Comparison of ENCODE assay signal across 16 mouse cellular contexts in the genomic region with DNA sequence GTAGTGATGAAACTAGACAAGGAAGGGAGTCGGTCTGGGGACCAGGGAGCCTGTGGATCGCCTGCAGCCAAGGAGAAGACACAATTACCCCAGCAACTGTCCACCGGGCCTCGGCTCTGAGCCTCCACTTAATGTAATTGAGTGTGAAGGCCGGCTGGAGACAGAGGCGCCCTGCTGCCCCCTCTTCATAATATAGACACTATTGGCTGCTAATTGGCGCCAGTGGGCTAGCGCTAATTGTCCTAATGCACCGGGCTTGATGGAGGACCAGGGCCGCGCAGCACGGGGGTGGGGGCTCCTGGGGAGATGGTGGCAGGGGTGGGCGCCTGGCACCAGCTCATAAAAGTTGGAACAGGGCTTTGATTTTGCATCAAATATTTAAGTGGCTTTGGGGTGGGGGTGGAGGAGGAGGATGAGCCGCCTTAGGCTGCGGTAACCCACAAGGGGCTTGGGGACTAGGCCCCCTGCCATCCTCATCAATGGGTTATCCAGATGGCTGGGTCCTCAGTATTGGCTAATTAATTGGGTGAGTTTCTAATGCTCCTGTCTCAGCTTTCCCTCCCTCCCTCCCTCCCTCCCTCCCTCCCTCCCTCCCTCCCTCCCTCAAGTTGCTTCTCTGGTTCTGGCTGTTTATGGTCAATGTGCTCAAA.
DNase-seq lines count a peak whose midpoint lies in the region; ATAC-seq and TF ChIP-seq lines count a peak whose summit lies in the region.
"Had no signal": no experiment of that assay in that cellular context is flagged by ENCODE, and none has a peak within 500 bp of the region (broad histone marks: within the 10 kb centered on the region; RNA-seq: fewer than 3 reads in every experiment).

No protein-coding gene starts in this region.

- 4% methylated on average over 15 of the region's 15 CpGs for WGBS in neural tube, embryonic 12.5 days
- WGBS in neural tube, embryonic 15.5 days = 11% methylated on average over 15 of the region's 15 CpGs
- 15% methylated on average over 15 of the region's 15 CpGs for WGBS in hindbrain, embryonic 10.5 days
- WGBS in midbrain, embryonic 11.5 days = 18% methylated on average over 15 of the region's 15 CpGs

- no peaks in the 10 kb centered on the region for H3K9me3 ChIP-seq in neural tube, embryonic 12.5 days
- no peaks in the 10 kb centered on the region for H3K9me3 ChIP-seq in neural tube, embryonic 15.5 days (replicated peaks)
- 0 out of 2 replicates have a peak, but pooled peaks cover 3% of the 10 kb centered on the region for H3K9me3 ChIP-seq in hindbrain, embryonic 10.5 days
- no peaks in the 10 kb centered on the region; the same call in 1 of the 2 replicates for H3K9me3 ChIP-seq in midbrain, embryonic 11.5 days (ENCODE audit: control insufficient read depth, low read length)

- peak; percentile 28 for DNase-seq in hindbrain, embryonic 10.5 days (ENCODE audit: low spot score)
- DNase-seq in midbrain, embryonic 11.5 days (ENCODE audit: low spot score, missing footprints) = peak; percentile 73
- DNase-seq in left cerebral cortex, adult 2 months (ENCODE audit: extremely low spot score in 1 of 2, low spot score in 2 of 2) = no peak
- DNase-seq in urinary bladder, adult 18-20 months (ENCODE audit: low spot score in 2 of 2) = no peak
- no peak for DNase-seq in thymus, postnatal 25 days
- DNase-seq: B cell, adult 2 months; cerebellum, adult 9-10 months; gastrocnemius, postnatal 36 days; right cerebral cortex, postnatal 14 days; thymus, postnatal 14 days had no signal

- no peak overlapping the region for H3K9ac ChIP-seq in neural tube, embryonic 12.5 days
- H3K9ac ChIP-seq in neural tube, embryonic 15.5 days (replicated peaks) = no peak overlapping the region
- H3K9ac ChIP-seq in midbrain, embryonic 11.5 days (ENCODE audit: low read length) = no peak overlapping the region
- H3K9ac ChIP-seq: kidney, embryonic 15.5 days had no signal

- ATAC-seq in neural tube, embryonic 12.5 days (ENCODE audit: low FRiP score, low read depth) = peak; percentile 63
- ATAC-seq in neural tube, embryonic 15.5 days (ENCODE audit: low FRiP score) = no peak
- ATAC-seq in midbrain, embryonic 11.5 days (ENCODE audit: low FRiP score) = peak; percentile 57; the same call in 1 of the 2 replicates
- no peak for ATAC-seq in inflammation-experienced regulatory T-cells, adult 6 months
- ATAC-seq: lung, postnatal 0 days had no signal

- H3K27ac ChIP-seq in neural tube, embryonic 12.5 days = no peak overlapping the region
- no peak overlapping the region for H3K27ac ChIP-seq in neural tube, embryonic 15.5 days (replicated peaks)
- 0 out of 2 replicates have a peak overlapping the region, but pooled peaks have one; percentile 16 for H3K27ac ChIP-seq in hindbrain, embryonic 10.5 days
- no peak overlapping the region for H3K27ac ChIP-seq in midbrain, embryonic 11.5 days (ENCODE audit: low read depth, low read length)
- no peak overlapping the region for H3K27ac ChIP-seq in left cerebral cortex, adult 2 months
- H3K27ac ChIP-seq: kidney, embryonic 15.5 days had no signal

- TF ChIP-seq CTCF in left cerebral cortex, adult 2 months (IDR thresholded peaks at IDR 0.05) = no peak

- no peak overlapping the region; the same call in 1 of the 2 replicates for H3K4me2 ChIP-seq in neural tube, embryonic 12.5 days (replicated peaks)
- H3K4me2 ChIP-seq in neural tube, embryonic 15.5 days = no peak overlapping the region
- H3K4me2 ChIP-seq in midbrain, embryonic 11.5 days = no peak overlapping the region
- H3K4me2 ChIP-seq: kidney, embryonic 15.5 days had no signal

- H3K4me1 ChIP-seq in neural tube, embryonic 12.5 days = peaks cover 16% of the 10 kb centered on the region
- H3K4me1 ChIP-seq in neural tube, embryonic 15.5 days = peaks cover 12% of the 10 kb centered on the region
- H3K4me1 ChIP-seq in hindbrain, embryonic 10.5 days (replicated peaks) = peaks cover 13% of the 10 kb centered on the region
- H3K4me1 ChIP-seq in midbrain, embryonic 11.5 days (ENCODE audit: control insufficient read depth, insufficient read depth, low read length) = no peaks in the 10 kb centered on the region

- H3K27me3 ChIP-seq in neural tube, embryonic 12.5 days (replicated peaks) = 0 out of 2 replicates have a peak, but pooled peaks cover 2% of the 10 kb centered on the region
- H3K27me3 ChIP-seq in neural tube, embryonic 15.5 days (replicated peaks) = no peaks in the 10 kb centered on the region
- H3K27me3 ChIP-seq in hindbrain, embryonic 10.5 days (ENCODE audit: insufficient read depth, poor library complexity, severe bottlenecking) = peaks cover 37% of the 10 kb centered on the region
- no peaks in the 10 kb centered on the region; the same call in 1 of the 2 replicates for H3K27me3 ChIP-seq in midbrain, embryonic 11.5 days (ENCODE audit: control insufficient read depth, insufficient read depth, low read length)

- no peaks in the 10 kb centered on the region for H3K36me3 ChIP-seq in neural tube, embryonic 12.5 days
- H3K36me3 ChIP-seq in neural tube, embryonic 15.5 days = no peaks in the 10 kb centered on the region
- H3K36me3 ChIP-seq in hindbrain, embryonic 10.5 days = no peaks in the 10 kb centered on the region
- no peaks in the 10 kb centered on the region for H3K36me3 ChIP-seq in midbrain, embryonic 11.5 days (ENCODE audit: control insufficient read depth, insufficient read depth, low read length)
- H3K36me3 ChIP-seq: G1E; kidney, embryonic 15.5 days had no signal

- intact Hi-C loops in left cerebral cortex, adult 2 months (cut with DNase I) = no loop called here

- H3K4me3 ChIP-seq in neural tube, embryonic 12.5 days = no peak overlapping the region
- no peak overlapping the region for H3K4me3 ChIP-seq in neural tube, embryonic 15.5 days (replicated peaks)
- no peak overlapping the region for H3K4me3 ChIP-seq in hindbrain, embryonic 10.5 days
- H3K4me3 ChIP-seq in midbrain, embryonic 11.5 days (ENCODE audit: low read depth, low read length) = no peak overlapping the region
- no peak overlapping the region for H3K4me3 ChIP-seq in left cerebral cortex, adult 2 months
- H3K4me3 ChIP-seq: kidney, embryonic 15.5 days had no signal

Comparison
In these comparisons a context has a peak if more than half of its experiments do, and no peak if none do; other contexts are left out.
1. ATAC-seq: peak in neural tube, embryonic 12.5 days (single experiment) and midbrain, embryonic 11.5 days (single experiment); none in neural tube, embryonic 15.5 days (single experiment) and inflammation-experienced regulatory T-cells, adult 6 months (single experiment).
2. DNase-seq: peak in hindbrain, embryonic 10.5 days (single experiment) and midbrain, embryonic 11.5 days (single experiment); none in left cerebral cortex, adult 2 months (0 of 2), urinary bladder, adult 18-20 months (0 of 2) and thymus, postnatal 25 days (single experiment).